ENCODE assay signal across 8 mouse cellular contexts in genomic region chr2:163122319-163122718, GRCm38 (mm10). TPM values are rescaled to one million over a fixed set of nuclear protein-coding genes. Genes with fewer than 3 reads are reported as not detected.
DNase-seq lines count a peak whose midpoint lies in the region.

No protein-coding gene starts in this region.

- intact Hi-C loops in heart, postnatal 14 days (cut with DNase I) = no loop called here

- peaks cover 26% of the 10 kb centered on the region for H3K27me3 ChIP-seq in forebrain, embryonic 10.5 days (ENCODE audit: poor library complexity, severe bottlenecking)
- peaks cover 25% of the 10 kb centered on the region for H3K27me3 ChIP-seq in midbrain, embryonic 10.5 days (ENCODE audit: low read depth, poor library complexity, severe bottlenecking)

- peak overlapping the region; percentile 19 for H3K4me3 ChIP-seq in forebrain, embryonic 10.5 days
- peak overlapping the region; percentile 23 for H3K4me3 ChIP-seq in midbrain, embryonic 10.5 days

- peak; percentile 55 for DNase-seq in CD4-positive helper T cell, adult 2 months (ENCODE audit: low read depth, low spot score)
- peak; percentile 31 for DNase-seq in MN1 (ENCODE audit: low spot score)
- no peak for DNase-seq in forebrain, embryonic 10.5 days (ENCODE audit: extremely low spot score, low spot score)
- peak; percentile 44 to 72 for DNase-seq in heart, postnatal 14 days
- DNase-seq in kidney, postnatal 25 days = peak; percentile 74 to 81
- DNase-seq in midbrain, embryonic 10.5 days (ENCODE audit: low spot score) = peak; percentile 53
- no peak for DNase-seq in T-cell, adult 2 months (ENCODE audit: low spot score)
- no peak for DNase-seq in layer of hippocampus, adult 9-11 months

- 28% methylated on average over 9 of the region's 9 CpGs for WGBS in forebrain, embryonic 10.5 days
- WGBS in midbrain, embryonic 10.5 days = 23% methylated on average over 9 of the region's 9 CpGs

- peak overlapping the region; percentile 69 for H3K27ac ChIP-seq in forebrain, embryonic 10.5 days
- peak overlapping the region; percentile 33 for H3K27ac ChIP-seq in midbrain, embryonic 10.5 days (replicated peaks)

- H3K9me3 ChIP-seq in forebrain, embryonic 10.5 days = peaks cover under 1% of the 10 kb centered on the region; the same call in 1 of the 2 replicates
- peaks cover 1% of the 10 kb centered on the region for H3K9me3 ChIP-seq in midbrain, embryonic 10.5 days (replicated peaks)

- H3K4me1 ChIP-seq in forebrain, embryonic 10.5 days = peaks cover 35% of the 10 kb centered on the region
- peaks cover 29% of the 10 kb centered on the region for H3K4me1 ChIP-seq in midbrain, embryonic 10.5 days

- H3K36me3 ChIP-seq in forebrain, embryonic 10.5 days (replicated peaks) = no peaks in the 10 kb centered on the region
- H3K36me3 ChIP-seq in midbrain, embryonic 10.5 days = no peaks in the 10 kb centered on the region

RNA-seq across cellular contexts. Expression of gene Gtsf1l, which starts 34.7 kb away (rescaled TPM):
- polyA plus RNA-seq in forebrain, embryonic 10.5 days (2016; fragmentation: Nextera tagmentation; extraction: Ambion mirVana) = not detected in 2 replicates
- not detected for total RNA-seq in heart, postnatal 14 days (2021)
- polyA plus RNA-seq in midbrain, embryonic 10.5 days (2016; fragmentation: Nextera tagmentation; extraction: Ambion mirVana) = not detected in 2 replicates

Comparison
In these comparisons a context has a peak if more than half of its experiments do, and no peak if none do; other contexts are left out.
1. DNase-seq: peak in CD4-positive helper T cell, adult 2 months (single experiment), MN1 (single experiment), heart, postnatal 14 days (2 of 2), kidney, postnatal 25 days (2 of 2) and midbrain, embryonic 10.5 days (single experiment); none in forebrain, embryonic 10.5 days (single experiment), T-cell, adult 2 months (single experiment) and layer of hippocampus, adult 9-11 months (single experiment).